Mouse (Mus musculus) liver, embryonic 12.5 days (tissue): Measurements from ENCODE around the gene Car10. TPM values are rescaled to one million over a fixed set of nuclear protein-coding genes. Genes with fewer than 3 reads are reported as not detected.

Experiments
- ATAC-seq: fragments of 200-750 bp; cut with Nextera tagmentation; 2 replicates; pipeline ENCODE4 v1.8.0; 2017; ENCODE audit warnings: moderate number of reproducible peaks, mild to moderate bottlenecking, moderate library complexity
- H3K27ac ChIP-seq: fragments of 300-500 bp; sonication (generic); 2 replicates; pipeline ENCODE4 v1.5.1; 2016; ENCODE audit warnings: mild to moderate bottlenecking
- H3K27me3 ChIP-seq: fragments of 300-500 bp; sonication (generic); replicated peaks from 2 replicates; pipeline ENCODE4 v1.6.1; 2016; ENCODE audit warnings: mild to moderate bottlenecking, moderate library complexity
- H3K36me3 ChIP-seq: fragments of 300-500 bp; sonication (generic); 2 replicates; pipeline ENCODE4 v1.6.1; 2016; ENCODE audit warnings: mild to moderate bottlenecking, moderate library complexity
- H3K4me1 ChIP-seq: fragments of 300-500 bp; sonication (generic); 2 replicates; pipeline ENCODE4 v1.6.1; 2016
- H3K4me2 ChIP-seq: fragments of 300-500 bp; sonication (generic); 2 replicates; pipeline ENCODE4 v1.6.1; 2016; ENCODE audit warnings: mild to moderate bottlenecking, moderate library complexity
- H3K4me3 ChIP-seq: fragments of 300-500 bp; sonication (generic); 2 replicates; pipeline ENCODE4 v1.5.1; 2016; ENCODE audit warnings: mild to moderate bottlenecking, moderate library complexity
- H3K9ac ChIP-seq: fragments of 300-500 bp; sonication (generic); 2 replicates; pipeline ENCODE4 v1.6.1; 2016; ENCODE audit warnings: mild to moderate bottlenecking, moderate library complexity
- H3K9me3 ChIP-seq: fragments of 300-500 bp; sonication (generic); replicated peaks from 2 replicates; pipeline ENCODE4 v1.6.1; 2016; ENCODE audit warnings: mild to moderate bottlenecking, moderate library complexity
- WGBS: fragments of 180-500 bp; shearing (Covaris S2); methylation state at CpG from one replicate; pipeline ENCODE4 v1.1.7; 2016; ENCODE audit not compliant: insufficient replicate concordance; 5-methylcytosine and 5-hydroxymethylcytosine counted together
- polyA plus RNA-seq: library from polyadenylated mRNA; unstranded; fragments of >200 nt; fragmentation: Nextera tagmentation; extraction: Ambion mirVana; gene quantifications from 2 replicates; pipeline ENCODE4 v1.2.1, GENCODE M21; 2016

Car10 gene
- polyA plus RNA-seq, 1 experiment from 2014 or later: 0.05 TPM

- no peaks in the 10 kb centered on the region for H3K4me1 ChIP-seq
- no peak overlapping the region for H3K27ac ChIP-seq
- H3K9me3 ChIP-seq: no peaks in the 10 kb centered on the region
- WGBS: 40% methylated on average over 10 of the region's 10 CpGs
- H3K4me2 ChIP-seq: no peak overlapping the region
- ATAC-seq: no peak
- H3K9ac ChIP-seq: no peak overlapping the region
- no peak overlapping the region for H3K4me3 ChIP-seq
- H3K36me3 ChIP-seq: no peaks in the 10 kb centered on the region
- H3K27me3 ChIP-seq: no peaks in the 10 kb centered on the region
Measured at GRCm38 (mm10) chr11:93471573-93472179, 373.8 kb downstream of the Car10 start.

DNA sequence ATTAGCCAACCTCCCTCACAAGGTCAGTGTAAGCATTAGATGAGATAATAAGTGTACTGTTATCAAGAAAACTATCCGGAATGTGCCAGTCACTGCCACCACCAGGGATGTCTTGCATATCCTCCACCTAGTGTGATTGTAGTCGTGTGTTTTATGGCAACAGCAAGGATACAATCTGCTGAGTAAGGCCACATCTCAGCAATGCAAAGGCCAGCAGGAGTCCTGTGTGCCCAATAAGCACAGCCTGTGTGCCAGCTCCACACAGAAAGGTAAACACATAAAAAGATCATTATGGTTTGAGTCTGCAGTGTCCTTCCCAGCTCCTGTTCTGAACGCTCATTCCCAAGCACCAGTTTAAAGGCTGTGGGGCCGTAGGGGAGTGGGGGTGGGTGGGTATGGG lies 386.8 kb downstream of the Car10 start:
- no peak for ATAC-seq

DNA sequence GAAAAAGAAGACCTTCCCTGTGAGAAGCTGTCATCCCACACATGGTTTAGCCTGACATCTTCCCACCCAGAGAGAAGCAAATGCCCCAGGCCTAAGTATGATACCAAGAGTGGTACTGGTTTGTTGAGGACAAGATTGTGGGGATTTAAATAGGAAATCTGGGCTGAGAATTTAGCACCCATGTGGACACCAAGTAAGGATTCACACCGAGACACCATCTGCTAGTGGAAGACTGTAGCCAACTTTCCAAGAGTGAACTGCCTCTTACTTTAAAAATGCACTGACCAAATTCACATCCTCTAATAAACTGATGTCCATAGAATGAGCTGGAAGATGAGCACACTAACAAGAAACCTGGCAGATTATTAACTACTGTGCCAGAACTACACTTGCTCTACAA lies 389.2 kb downstream of the Car10 start:
- Histone ChIP-seq H3K27me3 (no peaks in the 10 kb centered on the region), H3K4me2 (no peak overlapping the region), H3K9ac (no peak overlapping the region), H3K27ac (no peak overlapping the region), H3K4me3 (no peak overlapping the region), H3K9me3 (no peaks in the 10 kb centered on the region), H3K4me1 (no peaks in the 10 kb centered on the region), H3K36me3 (no peaks in the 10 kb centered on the region)
- WGBS: 70% methylated on average over 1 of the region's 1 CpGs
- ATAC-seq: no peak

More for the DNA sequence above, 386.8 kb downstream of the Car10 start:
- Histone ChIP-seq H3K4me3 (no peak overlapping the region), H3K9me3 (no peaks in the 10 kb centered on the region), H3K27me3 (no peaks in the 10 kb centered on the region), H3K36me3 (no peaks in the 10 kb centered on the region), H3K27ac (no peak overlapping the region), H3K9ac (no peak overlapping the region), H3K4me2 (no peak overlapping the region), H3K4me1 (no peaks in the 10 kb centered on the region)
- 60% methylated on average over 4 of the region's 4 CpGs for WGBS

DNA sequence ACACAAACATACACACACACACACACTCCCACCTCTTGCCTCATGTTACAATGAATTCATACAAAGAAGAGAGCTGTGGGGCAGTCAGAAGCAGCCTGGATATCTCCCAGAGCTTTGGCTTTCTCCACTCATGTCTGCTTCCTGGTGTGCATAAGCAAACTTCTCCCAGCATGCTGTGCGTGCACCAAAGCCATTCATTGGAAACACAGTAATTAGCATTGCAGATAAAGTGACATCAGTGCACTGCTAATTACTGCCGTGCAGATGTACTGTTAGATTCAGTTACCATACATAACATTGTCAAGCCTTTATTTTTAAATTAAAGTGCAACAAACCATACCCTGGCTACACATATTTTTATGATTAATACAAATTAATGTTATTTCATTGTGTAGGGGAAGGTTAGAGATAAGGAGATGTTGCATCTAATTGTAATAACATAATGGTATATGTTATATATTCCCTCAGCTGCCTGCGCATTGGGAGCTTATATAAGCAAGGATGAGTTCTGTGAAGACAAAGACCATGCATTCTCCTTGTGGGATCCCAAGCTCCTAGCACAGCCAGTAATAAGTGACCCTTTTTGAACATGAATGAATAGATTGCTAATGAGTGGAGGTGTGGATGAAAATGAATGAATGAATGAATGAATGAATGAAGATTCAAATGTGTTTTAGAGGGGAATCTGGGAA lies 390.2 kb downstream of the Car10 start:
- no peaks in the 10 kb centered on the region for H3K27me3 ChIP-seq
- H3K9ac ChIP-seq: no peak overlapping the region
- H3K4me1 ChIP-seq: no peaks in the 10 kb centered on the region
- 66% methylated on average over 3 of the region's 3 CpGs for WGBS
- H3K4me3 ChIP-seq: no peak overlapping the region
- no peak overlapping the region for H3K27ac ChIP-seq
- no peaks in the 10 kb centered on the region for H3K36me3 ChIP-seq
- H3K9me3 ChIP-seq: no peaks in the 10 kb centered on the region
- no peak for ATAC-seq
- no peak overlapping the region for H3K4me2 ChIP-seq

- no peak for ATAC-seq
Measured at GRCm38 (mm10) chr11:93490211-93490820, 392.5 kb downstream of the Car10 start.

DNA sequence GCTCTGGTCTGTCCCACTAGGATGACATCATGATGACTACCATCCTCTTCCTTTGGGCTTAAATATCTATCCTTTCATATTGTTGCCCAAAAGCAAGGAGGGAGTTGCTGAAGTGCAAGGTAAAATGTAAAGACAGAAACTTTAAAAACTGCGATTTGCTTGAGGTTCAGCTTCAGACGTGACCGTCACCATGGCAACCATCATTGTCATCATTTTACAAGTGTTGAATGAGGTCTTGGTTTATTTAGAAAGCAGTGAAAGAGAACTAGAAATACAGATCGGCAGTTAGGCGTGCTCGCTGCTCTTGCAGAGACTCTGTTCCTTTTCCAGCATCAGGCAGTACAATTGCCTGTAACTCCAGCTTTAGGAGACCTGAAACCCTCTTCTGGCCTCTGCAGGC lies 400.1 kb downstream of the Car10 start:
- Histone ChIP-seq H3K4me1 (no peaks in the 10 kb centered on the region), H3K9me3 (no peaks in the 10 kb centered on the region), H3K4me2 (no peak overlapping the region), H3K27ac (no peak overlapping the region), H3K9ac (no peak overlapping the region), H3K27me3 (no peaks in the 10 kb centered on the region), H3K36me3 (no peaks in the 10 kb centered on the region), H3K4me3 (no peak overlapping the region)
- WGBS: 76% methylated on average over 6 of the region's 6 CpGs
- ATAC-seq: no peak

More at GRCm38 (mm10) chr11:93490211-93490820, 392.5 kb downstream of the Car10 start:
- no peaks in the 10 kb centered on the region for H3K27me3 ChIP-seq
- WGBS: 55% methylated on average over 11 of the region's 11 CpGs
- no peak overlapping the region for H3K27ac ChIP-seq
- H3K9me3 ChIP-seq: no peaks in the 10 kb centered on the region
- H3K9ac ChIP-seq: no peak overlapping the region
- H3K4me2 ChIP-seq: no peak overlapping the region
- no peak overlapping the region for H3K4me3 ChIP-seq
- no peaks in the 10 kb centered on the region for H3K4me1 ChIP-seq
- no peaks in the 10 kb centered on the region for H3K36me3 ChIP-seq

GRCm38 (mm10) chr11:93500442-93500841 lies 402.6 kb downstream of the Car10 start:
- no peak overlapping the region for H3K4me3 ChIP-seq
- WGBS: 50% methylated on average over 4 of the region's 4 CpGs
- no peak overlapping the region for H3K4me2 ChIP-seq
- ATAC-seq: no peak
- no peak overlapping the region for H3K27ac ChIP-seq
- no peak overlapping the region for H3K9ac ChIP-seq
- H3K4me1 ChIP-seq: no peaks in the 10 kb centered on the region
- H3K27me3 ChIP-seq: no peaks in the 10 kb centered on the region
- H3K36me3 ChIP-seq: no peaks in the 10 kb centered on the region
- H3K9me3 ChIP-seq: no peaks in the 10 kb centered on the region

DNA sequence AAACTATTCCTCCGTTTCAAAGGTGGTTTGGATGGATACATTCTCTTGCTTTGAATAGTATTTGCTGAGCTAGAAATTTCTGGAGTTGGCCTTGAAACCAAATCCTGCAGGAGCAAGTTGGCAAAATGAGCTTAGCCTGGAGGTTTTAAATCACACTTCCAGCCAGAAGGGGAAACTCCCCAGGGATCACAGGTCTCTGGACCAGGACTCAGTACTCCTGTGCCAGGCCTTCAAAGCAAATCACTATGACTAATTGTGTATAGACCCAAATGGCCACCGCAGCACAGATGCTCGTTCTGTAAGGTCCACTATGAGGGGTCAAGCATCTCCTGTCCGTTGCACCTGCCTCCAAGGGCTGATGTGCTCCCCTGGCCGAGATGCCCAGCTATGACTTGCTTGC lies 403.8 kb downstream of the Car10 start:
- Histone ChIP-seq H3K4me3 (no peak overlapping the region), H3K36me3 (no peaks in the 10 kb centered on the region), H3K9me3 (no peaks in the 10 kb centered on the region), H3K27me3 (no peaks in the 10 kb centered on the region), H3K4me2 (no peak overlapping the region), H3K9ac (no peak overlapping the region), H3K4me1 (no peaks in the 10 kb centered on the region), H3K27ac (no peak overlapping the region)
- ATAC-seq: no peak
- 67% methylated on average over 5 of the region's 5 CpGs for WGBS

DNA sequence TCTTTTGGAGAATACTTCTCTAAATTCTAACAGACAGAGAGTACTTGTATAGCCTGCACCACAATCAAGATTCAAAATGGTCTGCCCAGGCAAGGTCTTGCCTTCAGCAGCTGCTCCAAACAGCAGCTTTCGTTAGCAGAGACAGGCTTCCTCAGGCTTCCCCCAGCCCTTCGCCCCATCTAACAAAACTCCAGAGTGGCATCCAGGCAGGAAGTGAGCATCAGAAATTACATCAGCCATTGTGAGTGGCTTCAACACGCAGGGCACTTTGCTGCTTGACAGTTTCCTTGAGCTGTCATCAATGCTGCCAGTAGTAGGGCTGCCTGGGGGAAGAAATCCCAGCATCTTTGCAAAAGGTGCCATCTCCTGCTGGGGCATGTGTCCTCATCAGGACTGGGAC lies 405.0 kb downstream of the Car10 start:
- 25% methylated on average over 3 of the region's 3 CpGs for WGBS
- no peak overlapping the region for H3K4me2 ChIP-seq

DNA sequence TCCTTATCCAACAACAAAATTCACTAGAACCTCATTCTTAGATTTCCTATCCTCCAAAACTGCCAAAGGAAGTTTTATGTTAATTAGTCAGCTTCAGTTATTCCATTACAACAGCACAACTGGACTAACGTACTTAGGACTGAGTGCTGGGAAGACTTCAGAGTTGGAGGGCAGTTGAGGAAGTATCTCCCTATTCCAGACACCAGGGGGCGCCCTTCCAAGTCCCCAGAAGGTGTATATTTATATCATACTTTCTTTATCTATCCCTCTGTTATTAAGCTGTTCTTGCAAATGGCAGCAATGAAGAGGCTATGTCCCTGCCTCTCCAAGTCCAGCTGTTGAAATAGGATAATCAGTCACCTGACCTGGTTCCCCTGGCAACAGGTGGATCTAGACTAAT lies 405.6 kb downstream of the Car10 start:
- Histone ChIP-seq H3K4me2 (no peak overlapping the region), H3K9me3 (no peaks in the 10 kb centered on the region), H3K4me1 (no peaks in the 10 kb centered on the region), H3K4me3 (no peak overlapping the region), H3K36me3 (no peaks in the 10 kb centered on the region), H3K27ac (no peak overlapping the region), H3K27me3 (no peaks in the 10 kb centered on the region), H3K9ac (no peak overlapping the region)
- no peak for ATAC-seq
- WGBS: 20% methylated on average over 2 of the region's 2 CpGs

More for the DNA sequence above, 405.0 kb downstream of the Car10 start:
- Histone ChIP-seq H3K27ac (no peak overlapping the region), H3K9ac (no peak overlapping the region), H3K27me3 (no peaks in the 10 kb centered on the region), H3K9me3 (no peaks in the 10 kb centered on the region), H3K4me1 (no peaks in the 10 kb centered on the region), H3K36me3 (no peaks in the 10 kb centered on the region), H3K4me3 (no peak overlapping the region)
- no peak for ATAC-seq

GRCm38 (mm10) chr11:93509527-93510235 lies 411.9 kb downstream of the Car10 start:
- Histone ChIP-seq H3K9ac (no peak overlapping the region), H3K36me3 (no peaks in the 10 kb centered on the region), H3K4me1 (no peaks in the 10 kb centered on the region), H3K9me3 (no peaks in the 10 kb centered on the region), H3K4me3 (no peak overlapping the region), H3K27ac (no peak overlapping the region), H3K4me2 (no peak overlapping the region), H3K27me3 (no peaks in the 10 kb centered on the region)
- no peak for ATAC-seq
- WGBS: 65% methylated on average over 11 of the region's 11 CpGs

- H3K4me1 ChIP-seq: no peaks in the 10 kb centered on the region
- no peak overlapping the region for H3K27ac ChIP-seq
- no peak overlapping the region for H3K4me3 ChIP-seq
- no peak for ATAC-seq
- H3K9me3 ChIP-seq: no peaks in the 10 kb centered on the region
- H3K36me3 ChIP-seq: no peaks in the 10 kb centered on the region
- 58% methylated on average over 2 of the region's 2 CpGs for WGBS
- H3K9ac ChIP-seq: no peak overlapping the region
- H3K27me3 ChIP-seq: no peaks in the 10 kb centered on the region
- no peak overlapping the region for H3K4me2 ChIP-seq
Measured at GRCm38 (mm10) chr11:93512843-93513242, 415.0 kb downstream of the Car10 start.
